Mouse (Mus musculus) urinary bladder, postnatal 4 days (tissue): ENCODE measurements around the gene Rab1a.
A peak's percentile ranks its signal among the peaks of the same experiment; 100 is the strongest.
"Not testable (repeated sequence)": the region's sequence is repeated elsewhere in the genome, so short reads cannot be mapped to it uniquely, and the experiment has no call there.

Experiments used
- DNase-seq, 2 experiments: peaks; one replicate each; pipeline ENCODE4 v3.0.0; 2021 to 2022; ENCODE audit warnings: low spot score in 2 of 2

Rab1a gene

GRCm38 (mm10) chr11:20200713-20201575 lies at the start of gene Rab1a:
Rab1a (plus strand) TSS chr11:20201432.
- DNase-seq, result peak; percentile 100

GRCm38 (mm10) chr11:20152107-20152901 lies 48.9 kb upstream of the Rab1a start:
- DNase-seq, result no peak

- not testable (repeated sequence) for DNase-seq
Measured at GRCm38 (mm10) chr11:20153542-20153941, 47.7 kb upstream of the Rab1a start.

- no peak for DNase-seq
Measured at GRCm38 (mm10) chr11:20158879-20159278, 42.4 kb upstream of the Rab1a start.

GRCm38 (mm10) chr11:20164979-20165867 lies 36.0 kb upstream of the Rab1a start:
- no peak for DNase-seq

GRCm38 (mm10) chr11:20165991-20166390 lies 35.2 kb upstream of the Rab1a start:
- DNase-seq, result no peak

GRCm38 (mm10) chr11:20166476-20166875 lies 34.8 kb upstream of the Rab1a start:
- not testable (repeated sequence) for DNase-seq

- no peak for DNase-seq
Measured at GRCm38 (mm10) chr11:20168972-20169371, 32.3 kb upstream of the Rab1a start.

- DNase-seq, result no peak
Measured at GRCm38 (mm10) chr11:20187271-20187670, 14.0 kb upstream of the Rab1a start.

- DNase-seq, result no peak
Measured at GRCm38 (mm10) chr11:20193100-20193736, 8.0 kb upstream of the Rab1a start.

GRCm38 (mm10) chr11:20201661-20202101 lies 449 bp downstream of the Rab1a start:
- DNase-seq, result peak; percentile 62 to 71

GRCm38 (mm10) chr11:20202299-20203011 lies 1.2 kb downstream of the Rab1a start:
- DNase-seq, result no peak

- no peak for DNase-seq
Measured at GRCm38 (mm10) chr11:20204321-20204720, 3.1 kb downstream of the Rab1a start.

GRCm38 (mm10) chr11:20204870-20205446 lies 3.7 kb downstream of the Rab1a start:
- DNase-seq, result no peak

GRCm38 (mm10) chr11:20205538-20205937 lies 4.3 kb downstream of the Rab1a start:
- no peak for DNase-seq

GRCm38 (mm10) chr11:20206626-20207223 lies 5.5 kb downstream of the Rab1a start:
- DNase-seq, result no peak

GRCm38 (mm10) chr11:20207589-20207988 lies 6.4 kb downstream of the Rab1a start:
- no peak for DNase-seq

- DNase-seq, result no peak
Measured at GRCm38 (mm10) chr11:20211838-20212237, 10.6 kb downstream of the Rab1a start.

GRCm38 (mm10) chr11:20214779-20215178 lies 13.5 kb downstream of the Rab1a start:
- DNase-seq, result no peak

GRCm38 (mm10) chr11:20216415-20216814 lies 15.2 kb downstream of the Rab1a start:
- no peak for DNase-seq
